Comparison of ENCODE assay signal across 20 mouse cellular contexts in genomic region chr3:90420696-90421095, GRCm38 (mm10). TPM values are rescaled to one million over a fixed set of nuclear protein-coding genes. Genes with fewer than 3 reads are reported as not detected.
DNase-seq lines count a peak whose midpoint lies in the region; ATAC-seq and TF ChIP-seq lines count a peak whose summit lies in the region.
"Had no signal": no experiment of that assay in that cellular context is flagged by ENCODE, and none has a peak within 500 bp of the region (broad histone marks: within the 10 kb centered on the region; RNA-seq: fewer than 3 reads in every experiment).

No protein-coding gene starts in this region.

- no peak overlapping the region for H3K4me2 ChIP-seq in midbrain, embryonic 11.5 days
- H3K4me2 ChIP-seq: embryonic facial prominence, embryonic 12.5 days; forebrain, embryonic 12.5 days; hindbrain, embryonic 12.5 days had no signal

- peak overlapping the region; percentile 67; the same call in 1 of the 2 replicates for H3K27ac ChIP-seq in layer of hippocampus, adult 2 months
- H3K27ac ChIP-seq in midbrain, embryonic 11.5 days (ENCODE audit: low read depth, low read length), result no peak overlapping the region
- H3K27ac ChIP-seq in midbrain, embryonic 10.5 days (replicated peaks), result no peak overlapping the region
- H3K27ac ChIP-seq: embryonic facial prominence, embryonic 12.5 days; forebrain, embryonic 12.5 days; heart, embryonic 10.5 days; hindbrain, embryonic 12.5 days had no signal

- no peak overlapping the region for H3K9ac ChIP-seq in midbrain, embryonic 11.5 days (ENCODE audit: low read length)
- H3K9ac ChIP-seq: embryonic facial prominence, embryonic 12.5 days; forebrain, embryonic 12.5 days; hindbrain, embryonic 12.5 days had no signal

- no peak for ATAC-seq in midbrain, embryonic 11.5 days (ENCODE audit: low FRiP score)
- ATAC-seq: forebrain, embryonic 16.5 days; hindbrain, embryonic 16.5 days had no signal

- no peaks in the 10 kb centered on the region for H3K27me3 ChIP-seq in midbrain, embryonic 11.5 days (ENCODE audit: control insufficient read depth, insufficient read depth, low read length)
- no peaks in the 10 kb centered on the region for H3K27me3 ChIP-seq in midbrain, embryonic 10.5 days (ENCODE audit: low read depth, poor library complexity, severe bottlenecking)
- H3K27me3 ChIP-seq: embryonic facial prominence, embryonic 12.5 days; forebrain, embryonic 12.5 days; hindbrain, embryonic 12.5 days had no signal

- 92% methylated on average over 6 of the region's 6 CpGs for WGBS in midbrain, embryonic 11.5 days
- WGBS in midbrain, embryonic 10.5 days, result 93% methylated on average over 6 of the region's 6 CpGs

- peaks cover 7% of the 10 kb centered on the region; the same call in 1 of the 2 replicates for H3K36me3 ChIP-seq in midbrain, embryonic 11.5 days (ENCODE audit: control insufficient read depth, insufficient read depth, low read length)
- peaks cover 93% of the 10 kb centered on the region for H3K36me3 ChIP-seq in midbrain, embryonic 10.5 days

- no peak for TF ChIP-seq CTCF in layer of hippocampus, adult 2 months (conservative IDR thresholded peaks at IDR 0.05)

- H3K9me3 ChIP-seq in midbrain, embryonic 11.5 days (ENCODE audit: control insufficient read depth, low read length), result no peaks in the 10 kb centered on the region
- no peaks in the 10 kb centered on the region for H3K9me3 ChIP-seq in midbrain, embryonic 10.5 days (replicated peaks)
- H3K9me3 ChIP-seq: embryonic facial prominence, embryonic 12.5 days; forebrain, embryonic 12.5 days; G1E; heart, embryonic 10.5 days; hindbrain, embryonic 12.5 days had no signal

- peak in 1 of 2 experiments; percentile 33 for DNase-seq in layer of hippocampus, adult 2 months (ENCODE audit: low spot score in 2 of 2)
- no peak for DNase-seq in layer of hippocampus, adult 9-10 months (ENCODE audit: low spot score)
- peak; percentile 1 for DNase-seq in midbrain, embryonic 11.5 days (ENCODE audit: low spot score, missing footprints)
- no peak for DNase-seq in midbrain, embryonic 10.5 days (ENCODE audit: low spot score)
- peak; percentile 20 to 23 for DNase-seq in layer of hippocampus, postnatal 36 days
- DNase-seq in left cerebral cortex, adult 9 months (ENCODE audit: low spot score in 2 of 2), result no peak
- DNase-seq: adrenal gland, postnatal 10 days; cerebellum, adult 11 months; cerebellum, adult 8-10 months; cerebellum, postnatal 25 days; heart, adult 18-20 months; heart, postnatal 10 days; heart, postnatal 4 days had no signal

- no peaks in the 10 kb centered on the region for H3K4me1 ChIP-seq in midbrain, embryonic 11.5 days (ENCODE audit: control insufficient read depth, insufficient read depth, low read length)
- H3K4me1 ChIP-seq in midbrain, embryonic 10.5 days, result no peaks in the 10 kb centered on the region
- H3K4me1 ChIP-seq: embryonic facial prominence, embryonic 12.5 days; forebrain, embryonic 12.5 days; heart, embryonic 10.5 days; hindbrain, embryonic 12.5 days had no signal

- H3K4me3 ChIP-seq in layer of hippocampus, adult 2 months, result no peak overlapping the region
- no peak overlapping the region for H3K4me3 ChIP-seq in midbrain, embryonic 11.5 days (ENCODE audit: low read depth, low read length)
- no peak overlapping the region for H3K4me3 ChIP-seq in midbrain, embryonic 10.5 days
- H3K4me3 ChIP-seq: embryonic facial prominence, embryonic 12.5 days; forebrain, embryonic 12.5 days; heart, embryonic 10.5 days; hindbrain, embryonic 12.5 days had no signal

RNA-seq across cellular contexts. Expression of gene Ints3, which starts 12.7 kb away (rescaled TPM):
- 10 to 100 TPM; 74.1 to 75.4 TPM for total RNA-seq in layer of hippocampus, adult 2 months (2021)
- 34.4 and 34.7 TPM in 2 replicates for polyA plus RNA-seq in midbrain, embryonic 11.5 days (2014; fragmentation: Nextera tagmentation; extraction: Ambion mirVana)
- polyA plus RNA-seq in midbrain, embryonic 10.5 days (2016; fragmentation: Nextera tagmentation; extraction: Ambion mirVana), result 36.2 and 36.9 TPM in 2 replicates
- 10 to 100 TPM; 78.2 to 80.4 TPM for total RNA-seq in layer of hippocampus, postnatal 36 days (2021)

RNA-seq across cellular contexts. Expression of gene Slc27a3, which starts 31.0 kb away (rescaled TPM):
- 10 to 100 TPM; 15.0 to 17.2 TPM for total RNA-seq in layer of hippocampus, adult 2 months (2021)
- polyA plus RNA-seq in midbrain, embryonic 11.5 days (2014; fragmentation: Nextera tagmentation; extraction: Ambion mirVana), result 9.3 and 10.0 TPM in 2 replicates
- 16.4 and 20.1 TPM in 2 replicates for polyA plus RNA-seq in midbrain, embryonic 10.5 days (2016; fragmentation: Nextera tagmentation; extraction: Ambion mirVana)
- 10 to 100 TPM; 13.9 to 25.2 TPM for total RNA-seq in layer of hippocampus, postnatal 36 days (2021)

RNA-seq across cellular contexts. Expression of gene Npr1, which starts 45.0 kb away (rescaled TPM):
- total RNA-seq in layer of hippocampus, adult 2 months (2021), result 1 to 10 TPM; 6.5 to 7.4 TPM
- polyA plus RNA-seq in midbrain, embryonic 11.5 days (2014; fragmentation: Nextera tagmentation; extraction: Ambion mirVana), result 2.4 and 2.7 TPM in 2 replicates
- 2.9 and 3.3 TPM in 2 replicates for polyA plus RNA-seq in midbrain, embryonic 10.5 days (2016; fragmentation: Nextera tagmentation; extraction: Ambion mirVana)
- total RNA-seq in layer of hippocampus, postnatal 36 days (2021), result 1 to 10 TPM; 4.6 to 6.1 TPM
- total RNA-seq: G1E had no signal
- polyA plus RNA-seq: G1E had no signal

RNA-seq across cellular contexts. Expression of gene Ilf2, which starts 55.2 kb away (rescaled TPM):
- total RNA-seq in layer of hippocampus, adult 2 months (2021), result 10 to 100 TPM; 85.4 to 88.0 TPM
- 338 and 369 TPM in 2 replicates for polyA plus RNA-seq in midbrain, embryonic 11.5 days (2014; fragmentation: Nextera tagmentation; extraction: Ambion mirVana)
- 343 and 346 TPM in 2 replicates for polyA plus RNA-seq in midbrain, embryonic 10.5 days (2016; fragmentation: Nextera tagmentation; extraction: Ambion mirVana)
- 10 to 100 TPM; 83.0 to 83.8 TPM for total RNA-seq in layer of hippocampus, postnatal 36 days (2021)

Comparison
In these comparisons a context has a peak if more than half of its experiments do, and no peak if none do; other contexts are left out.
1. DNase-seq: peak in midbrain, embryonic 11.5 days (single experiment) and layer of hippocampus, postnatal 36 days (2 of 2); none in layer of hippocampus, adult 9-10 months (single experiment), midbrain, embryonic 10.5 days (single experiment) and left cerebral cortex, adult 9 months (0 of 2).